Mouse (Mus musculus): Measurements from ENCODE around the gene Pbx1. TPM values are rescaled to one million over a fixed set of nuclear protein-coding genes. Genes with fewer than 3 reads are reported as not detected.

Gene Pbx1
- total RNA-seq, 2 experiments from 2014 or later: 117 to 131 TPM

DNA sequence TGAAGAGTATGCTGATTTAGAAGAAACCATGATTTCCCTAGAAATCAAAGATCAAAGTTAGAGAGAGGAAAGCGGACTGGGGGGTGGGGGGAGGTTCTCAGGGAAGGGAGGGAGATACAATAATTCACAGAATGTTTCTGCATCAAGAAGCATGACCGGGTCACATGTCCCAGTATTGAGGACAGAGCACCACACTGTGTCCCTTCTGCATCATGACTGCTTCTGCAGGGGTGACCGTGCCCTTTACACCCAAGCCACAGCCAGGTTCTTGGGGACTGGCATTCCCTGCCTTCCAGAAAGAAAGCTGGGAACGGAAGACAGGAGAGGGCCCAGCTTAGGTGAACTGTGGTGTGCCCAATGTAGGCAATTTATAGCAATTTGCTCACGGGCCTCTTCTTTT lies 207.9 kb downstream of the Pbx1 start:
- no peak for DNase-seq

GRCm38 (mm10) chr1:168222794-168223193 lies 209.3 kb downstream of the Pbx1 start:
- DNase-seq: no peak

GRCm38 (mm10) chr1:168221071-168221521 lies 211.0 kb downstream of the Pbx1 start:
- peak; percentile 45 for DNase-seq

DNA sequence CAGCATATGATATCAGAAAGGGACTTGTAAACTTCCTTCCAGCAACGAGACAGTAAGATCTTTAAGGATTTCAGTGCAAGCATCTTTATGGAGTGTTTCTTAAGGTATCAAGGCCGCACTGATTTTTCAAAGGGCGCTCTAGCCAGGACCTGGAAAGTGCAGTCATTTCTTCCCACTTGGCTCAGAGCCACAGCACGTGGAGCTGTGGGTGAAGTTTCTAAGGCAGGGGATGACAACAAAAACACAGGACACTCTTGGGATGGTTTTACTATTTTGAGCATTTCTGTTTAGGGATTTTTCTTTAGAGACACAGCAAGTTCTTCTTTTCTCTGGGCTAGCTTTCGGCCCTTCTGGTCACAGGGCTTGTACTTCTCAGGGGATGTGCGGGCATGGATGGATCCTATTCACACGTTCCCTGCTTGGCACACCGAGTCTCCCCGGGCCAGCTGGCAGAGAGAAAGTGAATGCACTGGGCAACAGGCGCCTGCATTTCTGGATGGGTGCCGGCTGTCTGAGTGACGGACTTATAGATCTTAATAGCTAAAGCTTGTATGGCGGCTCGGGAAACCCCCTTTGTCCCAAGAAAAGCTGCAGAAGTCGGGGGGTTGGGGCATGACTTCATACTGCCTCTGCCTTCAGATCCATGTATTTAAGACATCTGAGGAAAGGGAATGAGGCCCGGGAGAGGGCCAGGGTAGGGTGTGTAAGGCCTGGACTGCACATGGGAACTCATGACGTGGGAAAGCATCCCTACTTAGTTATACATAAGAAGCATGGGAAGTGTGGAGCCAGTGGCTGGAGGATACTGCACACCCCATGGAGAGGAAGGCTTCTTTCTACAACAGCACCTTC lies 215.9 kb downstream of the Pbx1 start:
- DNase-seq: peak; percentile 56

DNA sequence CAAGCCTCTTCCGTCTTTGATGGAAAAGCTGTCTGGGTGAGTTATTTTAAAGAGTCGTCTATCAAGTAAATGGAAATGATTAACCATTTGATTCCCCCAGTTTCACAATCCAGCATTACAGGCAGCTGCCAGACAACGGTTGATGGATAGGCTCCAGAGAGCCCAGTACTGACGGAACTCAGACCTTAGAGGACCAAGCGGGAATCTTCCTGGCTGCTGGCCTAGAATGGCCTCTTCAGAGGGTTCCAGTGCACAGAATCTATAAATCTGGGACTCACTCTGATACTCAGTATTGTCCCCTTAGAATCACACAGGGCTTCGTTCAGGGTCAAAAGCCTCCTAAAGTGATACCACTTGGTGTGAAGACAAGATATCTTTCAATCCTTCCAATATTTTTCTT lies 216.6 kb downstream of the Pbx1 start:
- peak; percentile 28 for DNase-seq

- DNase-seq: peak; percentile 86
Measured at GRCm38 (mm10) chr1:168214040-168214443, 218.0 kb downstream of the Pbx1 start.

GRCm38 (mm10) chr1:168213595-168213994 lies 218.5 kb downstream of the Pbx1 start:
- DNase-seq: no peak

GRCm38 (mm10) chr1:168210401-168210800 lies 221.7 kb downstream of the Pbx1 start:
- DNase-seq: no peak

DNA sequence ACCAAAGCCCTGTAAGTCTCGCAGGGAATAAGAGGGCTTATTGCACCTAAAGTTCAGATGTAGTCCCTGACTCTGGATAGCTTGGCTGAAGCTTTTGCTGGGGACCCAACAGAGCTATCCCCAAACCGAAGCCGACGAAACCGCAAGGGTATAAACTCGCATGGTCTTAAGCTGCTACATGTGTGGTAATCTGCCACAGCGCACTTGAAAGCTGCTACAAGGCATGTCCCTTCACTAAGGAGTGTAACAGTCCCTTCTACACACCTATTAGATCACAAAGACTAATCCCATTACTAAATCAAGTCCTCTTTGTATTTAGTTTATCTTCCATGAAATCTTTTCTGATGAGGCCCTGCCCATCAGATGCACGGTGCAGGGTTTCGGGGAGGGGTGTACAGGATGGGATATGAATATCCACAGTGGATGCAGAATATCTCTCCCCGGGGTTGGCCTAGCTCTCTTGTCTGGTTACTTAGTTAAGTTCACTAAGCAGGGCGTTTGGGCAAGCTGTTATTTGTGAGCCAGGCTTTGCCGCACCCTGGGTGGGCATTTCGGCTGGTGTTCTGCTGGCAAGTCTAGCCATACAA lies 231.4 kb downstream of the Pbx1 start:
- DNase-seq: no peak

DNA sequence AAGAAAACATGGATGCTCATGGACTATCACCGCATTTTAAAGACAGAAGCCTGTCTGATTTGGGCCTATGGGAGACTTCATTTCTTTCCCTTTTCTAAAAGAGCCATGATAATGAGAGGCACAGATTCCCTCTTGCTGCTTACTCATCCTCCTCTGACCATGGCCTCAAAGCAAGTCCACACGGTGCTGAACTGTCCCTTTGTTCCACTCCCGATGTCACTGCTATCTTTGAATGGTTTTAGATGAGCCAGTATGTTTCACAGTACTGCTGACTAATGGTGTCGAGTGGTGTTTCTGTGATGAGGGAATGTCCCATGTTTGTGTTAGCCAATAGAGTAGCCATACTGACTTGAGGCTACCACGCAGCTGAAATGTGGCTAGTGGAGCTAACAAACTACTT lies 233.8 kb downstream of the Pbx1 start:
- no peak for DNase-seq

GRCm38 (mm10) chr1:168197908-168198258 lies 234.2 kb downstream of the Pbx1 start:
- no peak for DNase-seq

DNA sequence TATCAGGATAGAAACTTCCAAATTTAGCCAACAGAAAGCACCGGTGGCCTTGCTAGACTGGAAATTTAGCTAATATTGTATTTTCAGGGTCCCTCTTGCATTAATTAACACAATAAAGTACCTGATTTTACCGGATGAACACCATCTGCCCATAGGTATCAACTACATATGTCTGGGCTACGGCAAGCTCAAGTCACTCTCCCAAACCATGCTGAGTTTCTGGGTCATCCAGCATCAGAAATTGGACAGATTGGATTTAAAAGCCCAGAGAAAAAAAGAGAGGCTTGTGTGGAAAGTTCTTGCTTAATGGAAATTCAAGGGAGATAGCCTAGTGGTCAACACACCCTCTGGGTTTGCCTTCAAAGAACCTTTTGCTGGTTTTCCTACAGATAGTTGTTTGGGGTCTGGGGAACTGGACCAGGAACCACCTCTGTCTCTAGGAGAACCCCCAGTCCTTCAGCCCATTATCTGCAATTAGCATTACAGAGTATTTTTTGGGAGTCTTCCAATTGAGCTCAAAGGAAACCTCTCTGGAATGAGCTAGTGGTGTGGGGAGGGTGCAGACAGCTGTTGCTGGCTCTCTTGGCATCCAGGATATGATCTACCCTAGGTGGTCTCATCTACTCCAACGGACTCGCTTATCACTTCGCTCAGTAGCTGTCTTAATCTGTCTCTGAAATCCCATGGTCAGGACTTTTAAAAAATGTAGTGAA lies 234.7 kb downstream of the Pbx1 start:
- DNase-seq: no peak

DNA sequence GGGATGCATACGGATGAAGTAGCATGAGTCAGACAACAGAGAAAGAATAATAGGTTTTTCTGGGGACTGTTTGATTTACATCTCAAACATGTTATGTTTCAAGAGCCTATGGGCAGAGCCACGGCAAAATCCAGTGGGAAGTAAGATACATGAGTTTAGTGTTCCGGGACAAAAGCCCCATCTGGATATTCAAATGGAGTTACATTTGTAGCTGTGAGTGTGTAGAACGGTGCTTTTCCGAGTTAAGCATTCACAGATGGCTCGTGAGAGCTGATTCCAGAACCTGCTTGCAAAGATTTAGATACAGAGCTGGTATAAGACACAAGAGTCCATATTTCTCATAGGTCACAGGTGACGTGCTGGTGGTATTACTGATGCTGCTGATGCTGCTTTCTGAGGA lies 238.7 kb downstream of the Pbx1 start:
- no peak for DNase-seq

DNA sequence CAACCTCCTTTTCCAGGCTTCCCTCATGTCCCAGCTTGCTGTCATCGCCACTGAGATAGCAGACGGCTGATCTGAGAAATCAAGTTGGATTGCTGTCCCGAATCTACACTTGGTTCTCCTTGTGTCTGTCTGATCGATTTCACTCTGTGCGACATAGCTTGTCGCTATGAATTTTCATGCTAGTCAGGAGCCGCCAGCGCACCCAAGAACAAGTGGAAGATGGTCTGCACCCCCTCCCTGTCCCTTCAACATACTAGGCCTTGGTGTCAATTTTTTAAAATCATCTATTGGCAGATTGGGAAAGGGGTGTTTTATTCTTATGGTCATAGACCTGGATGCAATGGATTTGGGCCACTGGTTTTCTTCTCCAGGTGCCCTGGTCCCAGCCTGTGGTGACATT lies 249.3 kb downstream of the Pbx1 start:
- DNase-seq: no peak

- peak; percentile 20 for DNase-seq
Measured at GRCm38 (mm10) chr1:168180622-168181441, 251.2 kb downstream of the Pbx1 start.

GRCm38 (mm10) chr1:168179691-168180090 lies 252.4 kb downstream of the Pbx1 start:
- DNase-seq: no peak

- DNase-seq: no peak
Measured at GRCm38 (mm10) chr1:168178611-168179010, 253.5 kb downstream of the Pbx1 start.

DNA sequence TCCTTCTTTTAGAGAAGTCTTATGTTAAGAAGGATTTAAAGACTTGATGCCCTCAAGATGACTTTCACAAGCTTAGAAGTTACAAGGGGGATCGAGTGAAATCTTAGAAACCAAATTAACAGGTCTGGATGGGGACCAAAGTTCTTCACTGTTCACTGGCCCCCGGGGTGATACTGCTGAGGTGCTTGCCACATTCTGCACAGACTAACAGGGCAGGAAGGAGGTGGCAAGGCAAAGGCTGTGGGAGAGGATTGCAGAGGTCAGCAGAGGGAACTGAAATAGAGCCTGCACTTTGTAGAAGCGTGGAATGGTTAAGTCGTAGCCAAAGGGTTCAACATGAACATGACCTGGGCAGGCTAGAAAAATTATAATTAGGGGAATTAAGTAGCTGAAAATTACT lies 256.5 kb downstream of the Pbx1 start:
- DNase-seq: no peak

- DNase-seq: no peak
Measured at GRCm38 (mm10) chr1:168169791-168170190, 262.3 kb downstream of the Pbx1 start.

DNA sequence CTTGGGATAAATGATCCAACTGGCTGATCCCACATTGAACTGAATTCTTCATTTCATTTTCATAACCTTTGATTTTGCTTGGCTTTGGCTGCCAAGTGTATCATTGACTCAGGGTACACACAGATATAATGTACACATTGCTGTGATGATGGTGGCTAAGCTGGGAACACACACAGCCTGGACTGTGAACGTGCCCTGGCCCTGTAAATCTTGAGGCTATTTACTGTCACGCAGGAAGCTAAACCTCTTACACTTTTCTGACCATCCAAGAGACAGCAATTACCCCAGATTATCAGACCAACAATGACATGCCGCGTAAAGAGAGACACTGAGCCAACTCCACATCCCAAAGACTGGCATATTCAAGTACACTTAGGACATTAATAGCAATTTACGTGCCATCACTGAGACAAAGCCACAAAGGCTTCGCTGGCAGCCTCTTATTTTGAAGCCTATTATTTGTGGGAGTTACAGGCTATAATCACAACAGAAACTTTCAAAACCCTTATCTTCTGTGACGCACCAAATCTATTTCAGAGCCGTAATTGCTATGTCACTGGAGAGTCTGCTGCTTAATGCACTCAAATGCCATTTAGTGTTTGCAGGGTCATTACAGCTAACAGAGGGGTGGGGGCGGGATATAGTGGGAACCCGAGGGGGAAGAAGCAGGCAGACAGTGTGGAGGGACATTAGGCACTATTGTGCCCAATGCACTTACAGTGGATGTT lies 262.9 kb downstream of the Pbx1 start:
- no peak for DNase-seq

DNA sequence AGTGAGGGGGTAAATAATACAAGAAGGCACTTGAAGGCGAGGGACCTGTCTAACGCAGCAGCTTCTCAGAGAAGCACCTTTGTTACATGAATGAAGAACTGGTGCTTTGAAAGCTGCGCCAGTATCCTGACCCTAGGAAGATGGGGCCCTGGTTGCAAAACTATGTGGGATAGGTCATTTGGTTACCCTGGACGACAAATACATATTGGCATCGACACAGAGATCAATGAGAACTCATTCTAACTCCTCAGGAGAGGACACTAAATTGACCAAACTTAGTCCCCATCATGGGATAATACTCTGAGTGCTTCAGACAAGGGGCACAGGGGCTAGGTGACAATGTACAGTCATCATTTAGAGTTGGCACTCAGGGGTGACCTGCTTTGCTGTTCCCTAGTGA lies 264.3 kb downstream of the Pbx1 start:
- DNase-seq: no peak

- no peak for DNase-seq
Measured at GRCm38 (mm10) chr1:168166841-168167240, 265.2 kb downstream of the Pbx1 start.

Measured in adrenal gland, postnatal 10 days (tissue).